Mouse (Mus musculus) ES-Bruce4 (cell line): ENCODE measurements around the gene Cntnap2. TPM values are rescaled to one million over a fixed set of nuclear protein-coding genes. Genes with fewer than 3 reads are reported as not detected.

Experiments used
- H3K27ac ChIP-seq: 2 replicates; pipeline ENCODE4 v1.5.1; 2012; ENCODE audit warnings: low read length, inconsistent platforms; ENCODE audit not compliant: insufficient read depth
- H3K27me3 ChIP-seq: 2 replicates; pipeline ENCODE4 v1.6.1; 2012; ENCODE audit warnings: mild to moderate bottlenecking, low read length, inconsistent platforms; ENCODE audit not compliant: control insufficient read depth, poor library complexity, insufficient read depth, severe bottlenecking
- H3K36me3 ChIP-seq: 2 replicates; pipeline ENCODE4 v1.6.1; 2012; ENCODE audit warnings: inconsistent platforms, mild to moderate bottlenecking, low read length, moderate library complexity; ENCODE audit not compliant: control insufficient read depth, poor library complexity, insufficient read depth, severe bottlenecking
- H3K4me1 ChIP-seq: one replicate; pipeline ENCODE4 v1.8.1; 2011; ENCODE audit warnings: low read length; ENCODE audit not compliant: control insufficient read depth, insufficient read depth
- H3K4me3 ChIP-seq: 2 replicates; pipeline ENCODE4 v1.5.1; 2011; ENCODE audit warnings: low read depth, mild to moderate bottlenecking, low read length
- H3K9ac ChIP-seq: 2 replicates; pipeline ENCODE4 v1.6.1; 2012; ENCODE audit warnings: low read depth, mild to moderate bottlenecking, inconsistent platforms; ENCODE audit not compliant: poor library complexity, severe bottlenecking
- H3K9me3 ChIP-seq: replicated peaks from 2 replicates; pipeline ENCODE4 v1.6.1; 2012; ENCODE audit warnings: mild to moderate bottlenecking, low read length, inconsistent platforms; ENCODE audit not compliant: control insufficient read depth, poor library complexity, insufficient read depth, severe bottlenecking
- CTCF ChIP-seq: IDR thresholded peaks from one replicate; pipeline ENCODE4 v1.8.1; 2011; ENCODE audit warnings: low read depth, low read length
- EP300 ChIP-seq: IDR thresholded peaks from 2 replicates; pipeline ENCODE4 v1.6.1; 2011; ENCODE audit warnings: low read depth, low read length; ENCODE audit not compliant: insufficient read depth
- POLR2A ChIP-seq: IDR thresholded peaks from one replicate; pipeline ENCODE4 v1.8.1; 2011; ENCODE audit warnings: low read length; ENCODE audit not compliant: insufficient read depth
- polyA plus RNA-seq: library from polyadenylated mRNA; stranded (reverse); fragments of >200 nt; gene quantifications from 2 replicates; pipeline ENCODE4 v1.2.4, GENCODE M21; 2011; ENCODE audit warnings: low read depth; ENCODE audit not compliant: missing spikeins, insufficient read depth, insufficient read length

Cntnap2 gene
- polyA plus RNA-seq, 1 experiment = 4.8 TPM

DNA sequence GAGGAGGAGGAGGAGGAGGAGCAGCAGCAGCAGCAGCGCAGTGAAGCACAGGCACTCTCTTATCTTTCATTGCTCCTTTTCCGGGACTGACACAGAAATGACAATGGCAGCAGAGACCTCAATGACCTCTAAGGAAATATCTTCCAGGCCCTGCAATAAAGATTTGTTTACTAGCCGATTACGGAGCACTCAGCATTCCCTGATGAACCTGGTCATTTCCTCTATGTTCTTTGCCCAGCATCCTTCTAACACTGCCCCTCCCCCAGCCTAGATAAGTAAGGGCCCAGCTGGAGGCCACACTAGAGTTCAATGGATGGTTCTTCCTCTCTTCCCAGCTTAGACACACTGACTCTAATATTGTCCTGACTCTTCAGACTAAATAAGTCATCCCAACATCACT lies 2270.1 kb downstream of the Cntnap2 start:
- Histone ChIP-seq H3K4me3 (no peak overlapping the region), H3K27ac (no peak overlapping the region), H3K9ac (no peak overlapping the region), H3K9me3 (no peaks in the 10 kb centered on the region), H3K36me3 (no peaks in the 10 kb centered on the region), H3K4me1 (no peaks in the 10 kb centered on the region), H3K27me3 (no peaks in the 10 kb centered on the region)
- TF ChIP-seq EP300 (no peak), CTCF (no peak), POLR2A (no peak)

DNA sequence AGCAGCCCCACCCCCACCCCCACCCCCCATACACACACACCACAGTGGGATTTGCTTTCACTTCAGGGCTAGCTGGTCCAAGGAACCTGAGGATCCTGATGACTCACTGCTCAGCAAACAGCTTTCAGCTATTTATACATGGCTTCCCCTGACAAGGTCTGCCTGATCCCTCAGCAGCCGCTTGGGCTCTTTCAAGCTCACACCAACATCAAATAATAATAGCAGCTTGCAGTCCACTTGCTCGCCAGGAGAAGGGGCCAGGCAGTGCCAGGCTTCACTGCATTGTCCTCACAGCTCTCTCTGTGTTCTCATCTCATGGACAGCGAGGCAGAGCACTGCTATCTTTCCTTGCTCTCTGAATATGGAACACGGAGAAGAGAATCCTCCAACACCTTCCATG lies 2273.9 kb downstream of the Cntnap2 start:
- Histone ChIP-seq H3K9me3 (no peaks in the 10 kb centered on the region), H3K36me3 (no peaks in the 10 kb centered on the region), H3K9ac (no peak overlapping the region), H3K4me3 (no peak overlapping the region), H3K27ac (no peak overlapping the region), H3K27me3 (no peaks in the 10 kb centered on the region), H3K4me1 (peaks cover 4% of the 10 kb centered on the region)
- TF ChIP-seq EP300 (no peak), CTCF (no peak)

DNA sequence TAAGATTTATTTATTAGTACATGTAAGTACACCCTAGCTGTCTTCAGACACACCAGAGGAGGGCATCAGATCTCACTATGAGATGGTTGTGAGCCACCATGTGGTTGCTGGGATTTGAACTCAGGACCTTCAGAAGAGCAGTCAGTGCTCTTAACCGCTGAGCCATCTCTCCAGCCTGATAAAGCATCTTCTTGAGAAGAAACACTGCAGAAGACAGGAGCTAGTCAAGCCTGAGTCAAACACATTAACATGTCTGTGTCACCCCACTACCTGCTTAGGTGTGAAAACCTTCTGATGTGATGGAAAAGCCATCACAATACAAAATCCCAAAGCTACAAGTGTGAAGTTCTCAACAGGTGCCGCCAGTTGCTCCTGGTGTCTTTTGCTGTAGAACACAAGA lies 2275.2 kb downstream of the Cntnap2 start:
- Histone ChIP-seq H3K9ac (no peak overlapping the region), H3K27ac (no peak overlapping the region), H3K36me3 (no peaks in the 10 kb centered on the region), H3K4me3 (no peak overlapping the region), H3K27me3 (no peaks in the 10 kb centered on the region), H3K4me1 (peaks cover 4% of the 10 kb centered on the region), H3K9me3 (no peaks in the 10 kb centered on the region)
- TF ChIP-seq EP300 = no peak
- no peak for TF ChIP-seq POLR2A
- no peak for TF ChIP-seq CTCF

DNA sequence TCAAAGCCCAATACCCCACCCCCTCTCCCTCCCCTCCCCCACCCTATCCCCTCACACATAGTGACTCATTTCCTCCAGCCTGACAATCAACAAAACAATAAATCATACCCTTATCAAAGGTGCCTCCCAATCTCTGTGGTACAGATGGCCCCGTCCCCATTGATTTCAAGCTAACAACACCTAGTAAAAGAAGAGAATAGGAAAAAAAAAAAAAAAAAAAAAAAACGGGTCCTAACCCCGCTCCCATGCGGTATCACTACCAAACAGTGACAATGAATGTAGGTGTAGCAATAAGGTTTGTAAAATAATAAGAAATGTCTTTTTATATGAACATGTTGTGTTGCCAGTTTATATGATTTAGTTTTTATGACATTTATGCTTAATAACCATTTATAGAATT lies 2278.1 kb downstream of the Cntnap2 start:
- H3K27me3 ChIP-seq = no peaks in the 10 kb centered on the region
- no peaks in the 10 kb centered on the region for H3K36me3 ChIP-seq
- H3K9ac ChIP-seq = no peak overlapping the region
- no peaks in the 10 kb centered on the region for H3K9me3 ChIP-seq
- H3K4me3 ChIP-seq = no peak overlapping the region
- H3K4me1 ChIP-seq = peaks cover 4% of the 10 kb centered on the region
- TF ChIP-seq EP300 (no peak), POLR2A (no peak), CTCF (no peak)
- H3K27ac ChIP-seq = no peak overlapping the region

DNA sequence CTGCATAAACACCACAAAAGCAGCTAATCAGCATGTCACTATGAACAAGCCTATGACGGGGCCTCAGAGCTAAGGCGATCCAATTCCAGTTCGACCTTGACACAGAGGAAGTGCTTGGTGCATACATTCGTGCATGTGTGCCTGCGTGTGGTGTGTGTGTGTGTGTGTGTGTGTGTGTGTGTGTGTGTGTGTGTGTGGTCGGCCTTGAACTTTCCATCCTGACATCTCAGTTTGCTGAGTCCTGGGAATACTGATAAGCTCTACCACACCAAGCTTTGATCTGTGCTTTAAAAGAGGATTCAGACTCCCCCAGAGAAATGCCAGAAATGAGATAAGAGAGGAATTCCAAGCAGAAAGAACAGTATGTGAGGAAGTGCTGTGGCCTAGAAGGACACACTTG lies 2279.0 kb downstream of the Cntnap2 start:
- TF ChIP-seq POLR2A = no peak
- no peak for TF ChIP-seq EP300
- no peak for TF ChIP-seq CTCF
- no peaks in the 10 kb centered on the region for H3K27me3 ChIP-seq
- no peak overlapping the region for H3K9ac ChIP-seq
- no peak overlapping the region for H3K27ac ChIP-seq
- H3K4me3 ChIP-seq = no peak overlapping the region
- no peaks in the 10 kb centered on the region for H3K9me3 ChIP-seq
- H3K36me3 ChIP-seq = no peaks in the 10 kb centered on the region
- H3K4me1 ChIP-seq = peaks cover 4% of the 10 kb centered on the region

DNA sequence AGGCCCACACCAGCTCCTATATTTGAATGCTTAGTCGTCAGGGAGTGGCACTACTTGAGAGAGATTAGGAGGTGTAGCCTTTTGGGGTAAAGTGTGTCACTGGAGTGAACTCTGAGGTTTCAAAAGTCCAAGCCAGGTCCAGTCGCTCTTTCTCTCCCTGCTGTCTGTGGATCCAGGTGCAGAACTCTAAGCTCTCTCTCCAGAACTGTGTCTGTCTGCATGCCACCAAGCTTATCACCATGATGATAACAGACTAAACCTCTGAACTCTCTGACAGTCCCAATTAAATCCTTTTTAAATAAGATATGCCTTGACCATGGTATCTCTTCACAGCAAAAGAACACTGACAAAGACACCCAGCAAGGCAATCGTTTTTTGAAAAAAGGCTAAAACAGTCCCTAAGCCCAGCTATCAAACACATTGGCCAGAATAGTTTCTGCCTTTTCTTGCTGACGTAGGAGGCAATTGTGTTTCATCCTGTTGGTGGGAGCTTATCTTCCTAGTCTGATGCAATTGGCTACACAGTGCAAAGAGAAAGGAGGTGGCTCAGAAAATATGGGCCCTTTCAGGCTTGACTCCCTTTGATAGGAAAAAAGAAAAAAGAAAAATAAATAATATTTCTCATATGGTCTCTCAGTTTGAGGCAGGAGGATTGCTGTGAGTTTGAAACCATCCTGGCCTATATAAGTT lies 2281.8 kb downstream of the Cntnap2 start:
- H3K27me3 ChIP-seq = no peaks in the 10 kb centered on the region
- H3K36me3 ChIP-seq = no peaks in the 10 kb centered on the region
- H3K27ac ChIP-seq = no peak overlapping the region
- no peaks in the 10 kb centered on the region for H3K9me3 ChIP-seq
- no peak for TF ChIP-seq CTCF
- TF ChIP-seq EP300 = no peak
- TF ChIP-seq POLR2A = no peak
- H3K9ac ChIP-seq = no peak overlapping the region
- H3K4me3 ChIP-seq = no peak overlapping the region
- peaks cover 4% of the 10 kb centered on the region for H3K4me1 ChIP-seq
